Mouse (Mus musculus) testis, adult 2 months (tissue): ENCODE measurements around the gene Muc3a.

Source experiments
- CTCF ChIP-seq: fragments of 200-500 bp; IDR thresholded peaks from 2 replicates; pipeline ENCODE4 v1.5.1; 2012; ENCODE audit warnings: low read depth, mild to moderate bottlenecking, inconsistent platforms, low read length, moderate library complexity; ENCODE audit not compliant: control insufficient read depth, insufficient read depth, insufficient replicate concordance
- POLR2A ChIP-seq: fragments of 200-500 bp; IDR thresholded peaks from 2 replicates; pipeline ENCODE4 v1.6.1; 2012; ENCODE audit warnings: low read depth, mild to moderate bottlenecking, inconsistent platforms, low read length, moderate library complexity; ENCODE audit not compliant: control insufficient read depth

GRCm38 (mm10) chr5:137194488-137195120 lies 17.6 kb downstream of the Muc3a start:
- TF ChIP-seq POLR2A (no peak), CTCF (no peak)
